Mouse (Mus musculus) kidney, postnatal 36 days (tissue): ENCODE data around the gene Fbxo17.
A peak's percentile ranks its signal among the peaks of the same experiment; 100 is the strongest.

Experiments
- DNase-seq, 2 experiments: peaks; one replicate each; pipeline ENCODE4 v3.0.0; 2021 to 2022; ENCODE audit warnings: mixed read lengths in 2 of 2

The Fbxo17 gene

DNA sequence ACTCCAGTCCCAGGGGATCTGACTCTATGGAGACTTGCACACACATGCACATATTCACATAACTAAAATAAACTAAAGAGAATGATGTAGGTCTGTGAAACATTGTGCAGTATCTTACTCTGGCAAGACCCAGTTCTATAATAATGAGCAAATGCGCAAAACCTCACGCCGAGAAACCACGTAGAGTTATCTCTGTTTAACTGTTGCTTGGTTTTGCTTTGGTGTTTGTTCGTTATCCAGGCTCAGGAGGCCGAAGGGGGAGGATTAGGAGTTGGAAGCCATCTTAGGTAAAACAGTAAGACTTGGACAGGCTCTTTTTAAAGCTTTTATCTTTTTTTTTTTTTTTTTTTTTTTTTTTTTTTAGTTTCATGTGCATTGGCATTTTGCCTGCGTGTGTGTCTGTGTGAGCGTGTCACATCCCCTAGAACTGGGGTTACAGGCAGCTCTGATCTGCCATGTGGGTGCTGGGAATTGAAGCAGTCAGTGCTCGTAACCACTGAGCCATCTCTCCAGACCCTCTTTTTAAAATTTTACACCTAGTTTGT lies 52.9 kb downstream of the Fbxo17 start:
- DNase-seq: no peak

DNA sequence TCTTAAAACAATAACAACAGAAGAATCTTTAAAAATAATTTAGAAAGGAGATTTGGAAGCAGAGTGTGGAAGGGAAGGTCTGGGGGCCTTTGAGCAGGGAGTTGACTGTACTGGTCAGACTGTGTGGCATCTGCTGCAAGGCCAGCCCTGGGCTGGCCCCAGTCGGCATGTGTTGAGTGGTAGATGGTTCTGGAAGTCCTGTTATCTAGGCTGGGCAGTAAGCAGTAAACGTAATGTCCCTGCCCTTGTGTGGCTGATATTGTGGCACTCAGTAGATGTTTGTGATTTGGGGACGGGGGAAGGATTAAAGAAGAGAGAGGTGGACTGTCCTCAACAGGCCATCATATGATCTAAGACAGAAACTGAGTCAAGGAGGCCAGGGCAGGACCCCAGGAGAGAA lies 53.7 kb downstream of the Fbxo17 start:
- no peak for DNase-seq

DNA sequence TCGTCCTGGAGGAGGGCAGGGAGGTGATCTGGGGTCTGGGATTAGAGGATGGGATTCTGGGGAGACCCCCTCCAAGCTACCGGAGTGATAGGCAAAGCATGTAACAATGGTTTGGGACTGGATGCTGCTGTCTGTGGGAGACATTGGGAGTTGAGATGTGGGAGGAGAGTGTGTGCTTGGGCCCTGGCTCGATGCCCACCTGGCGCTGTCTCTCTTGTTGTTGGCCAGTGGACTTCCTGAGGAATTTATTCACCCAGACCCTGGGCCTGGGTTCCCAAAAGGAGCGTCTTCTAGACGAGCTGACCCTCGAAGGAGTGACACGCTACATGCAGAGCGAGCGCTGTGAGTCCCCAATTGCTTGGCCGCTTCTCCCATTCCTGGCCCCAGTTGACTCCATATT lies 55.3 kb downstream of the Fbxo17 start:
- DNase-seq: peak; percentile 27 to 58

DNA sequence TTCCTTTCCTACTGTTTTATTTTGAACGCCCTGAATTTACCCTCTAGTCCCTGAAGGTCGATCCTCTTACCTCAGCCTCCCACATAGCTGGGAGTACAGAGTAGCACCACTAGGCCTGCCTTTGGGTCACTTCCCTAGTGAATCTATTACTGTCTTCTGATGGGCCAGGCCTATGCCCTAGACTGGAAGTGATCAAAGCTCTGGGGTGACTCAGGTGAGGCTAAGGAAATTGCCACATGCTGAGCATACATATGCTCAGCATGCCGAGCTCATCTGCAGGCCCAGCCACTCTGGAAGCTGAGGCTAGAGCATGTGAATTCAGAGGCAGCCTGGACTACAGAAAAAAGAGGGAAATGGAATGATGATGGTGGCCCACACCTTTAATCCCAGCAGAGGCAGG lies 56.6 kb downstream of the Fbxo17 start:
- no peak for DNase-seq

DNA sequence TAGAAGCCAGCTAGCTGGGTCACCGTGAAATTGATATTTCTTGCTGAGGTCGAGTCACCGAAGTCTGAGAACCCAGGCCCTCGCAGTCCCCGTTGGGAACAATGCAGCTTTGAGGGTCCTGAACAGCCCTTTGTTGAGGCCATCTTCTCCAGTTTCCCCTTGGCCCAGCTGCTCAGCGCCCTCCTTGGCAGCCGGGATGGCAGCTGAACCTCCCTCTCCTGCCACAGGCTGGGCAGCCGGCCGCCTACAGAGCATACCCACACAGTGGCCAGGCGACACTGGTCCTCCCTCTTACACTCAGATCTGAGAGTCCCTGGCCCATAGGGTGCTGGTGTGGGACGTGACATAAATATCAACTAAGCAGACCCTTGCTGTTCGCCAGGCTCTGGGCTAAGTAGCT lies 57.6 kb downstream of the Fbxo17 start:
- DNase-seq: no peak

DNA sequence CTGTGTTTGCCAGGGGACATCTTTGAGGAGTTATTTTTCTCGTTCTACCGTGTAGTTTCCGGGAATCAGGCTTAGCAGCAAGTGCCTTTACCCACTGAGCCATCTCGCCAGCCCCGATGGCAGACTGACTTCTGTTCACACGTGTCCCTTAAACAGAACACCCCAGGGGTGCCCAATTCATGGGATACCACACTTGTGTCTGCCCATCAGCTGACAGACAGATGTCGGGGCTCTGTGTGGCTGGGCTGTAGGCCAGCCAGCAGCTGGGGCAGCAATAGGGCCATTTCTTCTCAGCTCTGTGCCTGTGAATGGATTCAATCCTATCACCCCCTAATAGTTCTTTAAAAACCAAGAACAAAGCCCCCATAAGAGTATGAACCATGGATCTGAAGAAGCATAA lies 58.5 kb downstream of the Fbxo17 start:
- DNase-seq: no peak

DNA sequence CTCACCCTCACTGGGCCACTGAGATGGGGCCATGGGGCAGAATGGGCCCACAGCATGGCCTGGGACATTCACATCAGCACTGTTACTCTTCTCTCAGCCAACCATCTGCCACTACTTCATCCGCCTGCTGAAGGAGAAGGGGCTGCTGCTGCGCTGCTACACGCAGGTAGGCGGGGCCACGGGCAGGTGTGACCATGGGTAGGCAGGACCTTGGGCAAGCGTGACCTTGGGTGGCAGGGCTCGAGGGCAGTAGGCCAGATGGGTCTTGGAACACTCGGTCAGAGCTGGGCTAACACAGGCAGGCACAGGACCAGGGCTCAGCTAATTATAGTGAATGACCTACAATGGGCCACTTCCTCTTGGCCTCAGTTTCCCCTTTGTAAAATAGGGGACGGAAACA lies 62.2 kb downstream of the Fbxo17 start:
- no peak for DNase-seq

DNA sequence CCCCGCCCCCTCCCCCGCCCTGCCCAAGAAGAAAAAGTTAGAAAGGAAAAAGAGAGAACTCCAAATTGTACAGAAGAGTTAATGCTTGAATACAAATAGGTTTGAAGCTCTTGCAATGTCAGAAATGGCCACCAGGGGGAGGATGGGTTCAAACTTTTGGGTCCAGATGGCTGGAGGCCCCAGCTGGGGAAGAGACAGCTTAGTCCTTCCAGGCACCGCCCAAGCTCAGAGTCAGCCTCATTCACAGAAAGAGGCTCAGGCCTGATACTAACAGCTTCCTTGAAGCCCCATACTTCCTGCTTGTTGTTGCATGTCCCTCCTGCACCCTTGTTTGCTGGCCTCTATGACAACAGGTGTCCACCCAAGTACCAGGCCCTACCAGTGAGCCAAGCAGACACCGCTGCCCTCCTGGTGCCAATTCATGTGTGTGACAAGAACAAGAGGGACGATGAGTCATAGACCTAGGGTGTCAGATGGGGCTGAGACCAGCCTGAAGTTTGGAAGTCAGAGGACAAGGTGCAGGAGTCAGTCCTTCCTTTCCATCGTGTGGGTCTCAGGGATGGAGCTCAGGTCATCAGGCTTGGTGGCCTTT lies 63.6 kb downstream of the Fbxo17 start:
- peak; percentile 83 to 94 for DNase-seq

DNA sequence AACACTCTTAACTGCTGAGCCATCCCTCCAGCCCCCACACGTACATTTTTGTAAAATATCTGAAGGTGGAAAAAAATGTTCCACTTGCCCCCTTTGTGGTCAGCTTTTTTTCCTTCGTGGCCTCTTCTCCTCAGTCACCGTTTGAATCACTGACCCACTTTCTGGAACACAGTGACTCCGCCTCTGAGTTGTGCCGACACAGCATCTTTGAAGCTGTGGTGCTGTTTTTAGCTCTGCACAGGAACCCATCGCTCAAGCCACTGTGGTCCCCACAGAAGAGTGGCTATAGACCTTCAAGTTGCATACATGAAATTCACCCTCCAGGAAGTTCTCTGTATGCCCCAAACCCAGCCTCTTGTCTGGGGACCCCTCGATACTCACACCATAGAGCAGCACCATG lies 64.3 kb downstream of the Fbxo17 start:
- DNase-seq: peak in 1 of 2 experiments; percentile 38

DNA sequence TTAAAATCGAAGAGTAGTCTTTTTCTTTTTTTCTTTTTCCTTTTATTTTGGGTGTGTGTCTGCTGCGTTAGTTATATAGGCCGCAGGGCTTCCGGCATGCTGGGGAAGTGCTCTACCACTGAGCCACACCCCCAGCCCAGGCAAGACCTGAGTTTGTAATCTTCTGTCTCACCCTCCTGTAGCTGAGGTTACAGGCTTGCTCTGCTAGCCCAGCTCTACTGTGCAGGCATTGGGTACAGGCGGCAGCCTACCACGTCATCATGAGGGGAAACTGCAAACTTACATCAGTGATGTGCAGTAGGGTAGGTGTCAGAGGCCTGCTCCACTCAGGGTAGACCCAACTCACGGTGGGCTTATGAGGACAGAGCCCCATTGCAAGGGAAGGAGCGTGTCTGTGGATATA lies 64.7 kb downstream of the Fbxo17 start:
- DNase-seq: no peak

DNA sequence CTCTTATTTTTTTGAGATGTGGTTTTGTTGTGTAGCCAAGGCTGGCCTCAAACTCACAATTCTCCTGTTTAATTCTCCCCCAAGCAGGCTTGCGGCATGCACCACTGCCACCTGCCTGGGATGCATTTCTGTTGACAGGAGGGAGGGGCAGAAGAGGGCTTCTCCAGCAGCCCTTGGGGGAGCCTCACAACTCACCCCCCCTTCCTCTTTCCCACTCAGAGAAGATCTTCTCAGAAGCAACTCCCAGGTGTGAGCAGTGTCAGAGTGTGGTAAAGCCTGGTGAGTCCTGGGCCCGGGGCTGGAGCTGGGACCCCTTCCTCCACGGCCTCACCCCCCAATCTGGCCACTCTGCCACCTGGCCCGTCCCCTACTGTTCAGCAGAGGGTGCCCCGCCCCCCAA lies 68.6 kb downstream of the Fbxo17 start:
- DNase-seq: no peak
